Mouse (Mus musculus) midbrain, embryonic 16.5 days (tissue): Measurements from ENCODE around the gene Araf. TPM values are rescaled to one million over a fixed set of nuclear protein-coding genes. Genes with fewer than 3 reads are reported as not detected.

Source experiments
- microRNA-seq: library from miRNA; unstranded; fragments of <30 nt; microRNA quantifications from one replicate; pipeline ENCODE4, GENCODE M21; 2017
- polyA plus RNA-seq: library from polyadenylated mRNA; unstranded; fragments of >200 nt; fragmentation: Nextera tagmentation; extraction: Ambion mirVana; gene quantifications from 2 replicates; pipeline ENCODE4 v1.2.1, GENCODE M21; 2015

The Araf gene
- polyA plus RNA-seq, 1 experiment from 2014 or later, result 431 TPM

Small RNAs within 50 kb of the gene (microRNA-seq; reads per million reads assigned to microRNA genes)
- gene Gm24824 (not detected), gene Mir5617 (2.2 reads per million, percentile 8 among the genes with 10 or more reads in this experiment)

Other genes starting within 250 kb of the Araf start
- 0.63 and 0.82 TPM in 2 replicates for gene Rgn, start 248.0 kb upstream of the Araf start, polyA plus RNA-seq
- 48.2 and 55.3 TPM in 2 replicates for gene Rbm10, start 180.3 kb upstream of the Araf start, polyA plus RNA-seq
- gene Ndufb11, start 180.2 kb upstream of the Araf start, polyA plus RNA-seq, result 209 TPM in 2 replicates
- 385 and 404 TPM in 2 replicates for gene Uba1, start 139.5 kb upstream of the Araf start, polyA plus RNA-seq
- gene Cdk16, start 109.9 kb upstream of the Araf start, polyA plus RNA-seq, result 138 and 148 TPM in 2 replicates
- 108 and 109 TPM in 2 replicates for gene Usp11, start 93.9 kb upstream of the Araf start, polyA plus RNA-seq
- gene Timp1, start 72.4 kb downstream of the Araf start, polyA plus RNA-seq, result 2.0 and 2.2 TPM in 2 replicates
- gene Syn1, start 123.2 kb downstream of the Araf start, polyA plus RNA-seq, result 68.8 and 82.0 TPM in 2 replicates
- 6.3 and 7.0 TPM in 2 replicates for gene Cfp, start 133.7 kb downstream of the Araf start, polyA plus RNA-seq
- 22.9 TPM in 2 replicates for gene Elk1, start 152.8 kb downstream of the Araf start, polyA plus RNA-seq
- 21.2 and 22.6 TPM in 2 replicates for gene Uxt, start 164.2 kb downstream of the Araf start, polyA plus RNA-seq